ENCODE assay signal across 15 mouse cellular contexts in genomic region chr8:10304721-10305120, GRCm38 (mm10).
"Had no signal": no experiment of that assay in that cellular context is flagged by ENCODE, and none has a peak within 500 bp of the region (broad histone marks: within the 10 kb centered on the region; RNA-seq: fewer than 3 reads in every experiment).

No protein-coding gene starts in this region.

- H3K36me3 ChIP-seq: limb, embryonic 12.5 days; limb, embryonic 15.5 days; midbrain, embryonic 15.5 days had no signal

- ATAC-seq: liver, postnatal 0 days; midbrain, embryonic 15.5 days had no signal

- H3K4me1 ChIP-seq: limb, embryonic 15.5 days; megakaryocyte, embryonic 14.5 days had no signal

- H3K4me3 ChIP-seq: left cerebral cortex, adult 2 months; limb, embryonic 12.5 days; limb, embryonic 15.5 days; megakaryocyte, embryonic 14.5 days; midbrain, embryonic 15.5 days had no signal

- H3K27me3 ChIP-seq: limb, embryonic 15.5 days; midbrain, embryonic 15.5 days had no signal

- H3K9me3 ChIP-seq: limb, embryonic 12.5 days; limb, embryonic 15.5 days; megakaryocyte, embryonic 14.5 days; midbrain, embryonic 15.5 days had no signal

- H3K4me2 ChIP-seq: limb, embryonic 12.5 days; limb, embryonic 15.5 days; liver, embryonic 11.5 days; midbrain, embryonic 11.5 days; midbrain, embryonic 15.5 days had no signal

- DNase-seq: kidney, adult 18-20 months; kidney, adult 9 months; kidney, postnatal 25 days; layer of hippocampus, postnatal 36 days; liver, postnatal 0 days; thymus, adult 18-20 months; thymus, postnatal 36 days had no signal

- H3K27ac ChIP-seq: left cerebral cortex, adult 2 months; limb, embryonic 12.5 days; limb, embryonic 15.5 days; liver, embryonic 14.5 days; midbrain, embryonic 15.5 days had no signal

- H3K9ac ChIP-seq: limb, embryonic 12.5 days; limb, embryonic 15.5 days; liver, embryonic 14.5 days; liver, postnatal 0 days; midbrain, embryonic 15.5 days had no signal
